12 mouse cellular contexts compared by ENCODE assay signal in genomic region chr8:8421713-8422112, GRCm38 (mm10).
DNase-seq lines count a peak whose midpoint lies in the region; ATAC-seq and TF ChIP-seq lines count a peak whose summit lies in the region.
"Had no signal": no experiment of that assay in that cellular context is flagged by ENCODE, and none has a peak within 500 bp of the region (broad histone marks: within the 10 kb centered on the region; RNA-seq: fewer than 3 reads in every experiment).

No protein-coding gene starts in this region.

- no peak overlapping the region for H3K27ac ChIP-seq in forebrain, embryonic 14.5 days (ENCODE audit: low read depth, low read length)
- no peak overlapping the region for H3K27ac ChIP-seq in forebrain, embryonic 12.5 days
- H3K27ac ChIP-seq in hindbrain, postnatal 0 days = no peak overlapping the region
- no peak overlapping the region for H3K27ac ChIP-seq in hindbrain, embryonic 14.5 days
- H3K27ac ChIP-seq in heart, embryonic 16.5 days (ENCODE audit: low read length) = no peak overlapping the region
- H3K27ac ChIP-seq: intestine, embryonic 15.5 days; kidney, postnatal 0 days; lung, embryonic 15.5 days had no signal

- no peaks in the 10 kb centered on the region for H3K27me3 ChIP-seq in forebrain, embryonic 14.5 days (replicated peaks; ENCODE audit: control insufficient read depth, insufficient read depth, low read length)
- H3K27me3 ChIP-seq in forebrain, embryonic 12.5 days = no peaks in the 10 kb centered on the region
- no peaks in the 10 kb centered on the region for H3K27me3 ChIP-seq in hindbrain, postnatal 0 days (ENCODE audit: insufficient read depth, low read length)
- H3K27me3 ChIP-seq in hindbrain, embryonic 14.5 days (ENCODE audit: control insufficient read depth, insufficient read depth, low read length) = no peaks in the 10 kb centered on the region
- H3K27me3 ChIP-seq in heart, embryonic 16.5 days (ENCODE audit: control insufficient read depth, insufficient read depth, low read length) = no peaks in the 10 kb centered on the region
- H3K27me3 ChIP-seq: intestine, embryonic 15.5 days; lung, embryonic 15.5 days had no signal

- TF ChIP-seq CTCF in hindbrain, postnatal 0 days (IDR thresholded peaks at IDR 0.05; ENCODE audit: low read depth) = no peak

- no peaks in the 10 kb centered on the region for H3K9me3 ChIP-seq in forebrain, embryonic 14.5 days (replicated peaks; ENCODE audit: control insufficient read depth, low read length)
- no peaks in the 10 kb centered on the region for H3K9me3 ChIP-seq in forebrain, embryonic 12.5 days
- no peaks in the 10 kb centered on the region for H3K9me3 ChIP-seq in hindbrain, postnatal 0 days (ENCODE audit: low read length)
- H3K9me3 ChIP-seq in hindbrain, embryonic 14.5 days (ENCODE audit: control insufficient read depth, low read length) = no peaks in the 10 kb centered on the region
- H3K9me3 ChIP-seq in heart, embryonic 16.5 days (replicated peaks; ENCODE audit: control insufficient read depth, low read length) = no peaks in the 10 kb centered on the region
- H3K9me3 ChIP-seq: intestine, embryonic 15.5 days; lung, embryonic 15.5 days had no signal

- H3K9ac ChIP-seq in forebrain, embryonic 14.5 days (ENCODE audit: low read length) = no peak overlapping the region
- H3K9ac ChIP-seq in forebrain, embryonic 12.5 days = no peak overlapping the region
- H3K9ac ChIP-seq in hindbrain, postnatal 0 days (replicated peaks; ENCODE audit: low read length) = no peak overlapping the region
- no peak overlapping the region for H3K9ac ChIP-seq in hindbrain, embryonic 14.5 days
- H3K9ac ChIP-seq in heart, embryonic 16.5 days (ENCODE audit: low read length) = no peak overlapping the region
- H3K9ac ChIP-seq: intestine, embryonic 15.5 days; lung, embryonic 15.5 days had no signal

- H3K4me2 ChIP-seq in forebrain, embryonic 14.5 days (ENCODE audit: low read length) = no peak overlapping the region
- H3K4me2 ChIP-seq in forebrain, embryonic 12.5 days = no peak overlapping the region
- no peak overlapping the region for H3K4me2 ChIP-seq in hindbrain, postnatal 0 days (ENCODE audit: low read depth, low read length)
- H3K4me2 ChIP-seq in hindbrain, embryonic 14.5 days (replicated peaks) = no peak overlapping the region
- H3K4me2 ChIP-seq in heart, embryonic 16.5 days (ENCODE audit: low read depth, low read length) = no peak overlapping the region
- H3K4me2 ChIP-seq: intestine, embryonic 15.5 days; lung, embryonic 15.5 days had no signal

- H3K36me3 ChIP-seq in forebrain, embryonic 14.5 days (ENCODE audit: control insufficient read depth, insufficient read depth, low read length) = no peaks in the 10 kb centered on the region
- H3K36me3 ChIP-seq in forebrain, embryonic 12.5 days (replicated peaks) = no peaks in the 10 kb centered on the region
- H3K36me3 ChIP-seq in hindbrain, postnatal 0 days (ENCODE audit: insufficient read depth, low read length) = no peaks in the 10 kb centered on the region
- no peaks in the 10 kb centered on the region for H3K36me3 ChIP-seq in hindbrain, embryonic 14.5 days (replicated peaks; ENCODE audit: control insufficient read depth, insufficient read depth)
- H3K36me3 ChIP-seq in heart, embryonic 16.5 days (ENCODE audit: control insufficient read depth, insufficient read depth) = no peaks in the 10 kb centered on the region
- H3K36me3 ChIP-seq: intestine, embryonic 15.5 days; lung, embryonic 15.5 days had no signal

- no peaks in the 10 kb centered on the region for H3K4me1 ChIP-seq in forebrain, embryonic 14.5 days (ENCODE audit: control insufficient read depth, insufficient read depth, low read length)
- 0 out of 2 replicates have a peak, but pooled peaks cover 4% of the 10 kb centered on the region for H3K4me1 ChIP-seq in forebrain, embryonic 12.5 days
- H3K4me1 ChIP-seq in hindbrain, postnatal 0 days (ENCODE audit: insufficient read depth, low read length) = no peaks in the 10 kb centered on the region
- H3K4me1 ChIP-seq in hindbrain, embryonic 14.5 days (replicated peaks; ENCODE audit: control insufficient read depth, insufficient read depth, low read length) = no peaks in the 10 kb centered on the region
- no peaks in the 10 kb centered on the region for H3K4me1 ChIP-seq in heart, embryonic 16.5 days (ENCODE audit: control insufficient read depth, insufficient read depth, low read length)
- H3K4me1 ChIP-seq: intestine, embryonic 15.5 days; lung, embryonic 15.5 days had no signal

- H3K4me3 ChIP-seq in forebrain, embryonic 14.5 days (ENCODE audit: low read depth, low read length) = no peak overlapping the region
- no peak overlapping the region for H3K4me3 ChIP-seq in forebrain, embryonic 12.5 days (replicated peaks)
- H3K4me3 ChIP-seq in hindbrain, postnatal 0 days (ENCODE audit: low read length) = no peak overlapping the region
- H3K4me3 ChIP-seq in hindbrain, embryonic 14.5 days (replicated peaks; ENCODE audit: low read length) = no peak overlapping the region
- H3K4me3 ChIP-seq in heart, embryonic 16.5 days (ENCODE audit: low read length) = no peak overlapping the region
- H3K4me3 ChIP-seq: intestine, embryonic 15.5 days; lung, embryonic 15.5 days; myocyte had no signal

- peak; percentile 52 for DNase-seq in forebrain, embryonic 14.5 days (ENCODE audit: low spot score)
- DNase-seq in hindbrain, postnatal 0 days (ENCODE audit: low spot score) = peak; percentile 40
- DNase-seq in hindbrain, embryonic 14.5 days (ENCODE audit: low spot score) = no peak
- peak; percentile 49 to 57 for DNase-seq in cerebellum, postnatal 36 days

- peak; percentile 77 for ATAC-seq in forebrain, embryonic 14.5 days
- no peak for ATAC-seq in forebrain, embryonic 12.5 days (ENCODE audit: low FRiP score)
- 0 out of 2 replicates have a peak, but pooled peaks have one; percentile 32 for ATAC-seq in hindbrain, postnatal 0 days
- ATAC-seq in hindbrain, embryonic 14.5 days (ENCODE audit: low FRiP score) = no peak
- ATAC-seq in heart, embryonic 16.5 days (replicated peaks; ENCODE audit: extremely low read depth, insufficient read depth, low FRiP score) = peak; percentile 76
- no peak for ATAC-seq in inflammation-experienced regulatory T-cells, adult 6 months
- ATAC-seq: activated CD4-positive, CD25-positive, alpha-beta regulatory T cell, adult 4 months; intestine, embryonic 15.5 days had no signal

- 59% methylated on average over 5 of the region's 5 CpGs for WGBS in forebrain, embryonic 14.5 days
- WGBS in forebrain, embryonic 12.5 days = 81% methylated on average over 5 of the region's 5 CpGs
- 47% methylated on average over 5 of the region's 5 CpGs for WGBS in hindbrain, postnatal 0 days
- WGBS in hindbrain, embryonic 14.5 days = 71% methylated on average over 5 of the region's 5 CpGs
- 43% methylated on average over 5 of the region's 5 CpGs for WGBS in heart, embryonic 16.5 days

Comparison
In these comparisons a context has a peak if more than half of its experiments do, and no peak if none do; other contexts are left out.
1. ATAC-seq: peak in forebrain, embryonic 14.5 days (single experiment), hindbrain, postnatal 0 days (single experiment) and heart, embryonic 16.5 days (single experiment); none in forebrain, embryonic 12.5 days (single experiment), hindbrain, embryonic 14.5 days (single experiment) and inflammation-experienced regulatory T-cells, adult 6 months (single experiment).